Mouse (Mus musculus) adrenal gland, adult 2 months (tissue): ENCODE measurements at regions not wholly inside any gene's neighbourhood (a gene's known extent, or its start where the extent isn't known, plus 50 kb on each side); places are given as distances from the start of the nearest gene placed in this dataset.

ENCODE experiments used
- DNase-seq: peaks from one replicate; pipeline ENCODE4 v3.0.0; 2021

DNA sequence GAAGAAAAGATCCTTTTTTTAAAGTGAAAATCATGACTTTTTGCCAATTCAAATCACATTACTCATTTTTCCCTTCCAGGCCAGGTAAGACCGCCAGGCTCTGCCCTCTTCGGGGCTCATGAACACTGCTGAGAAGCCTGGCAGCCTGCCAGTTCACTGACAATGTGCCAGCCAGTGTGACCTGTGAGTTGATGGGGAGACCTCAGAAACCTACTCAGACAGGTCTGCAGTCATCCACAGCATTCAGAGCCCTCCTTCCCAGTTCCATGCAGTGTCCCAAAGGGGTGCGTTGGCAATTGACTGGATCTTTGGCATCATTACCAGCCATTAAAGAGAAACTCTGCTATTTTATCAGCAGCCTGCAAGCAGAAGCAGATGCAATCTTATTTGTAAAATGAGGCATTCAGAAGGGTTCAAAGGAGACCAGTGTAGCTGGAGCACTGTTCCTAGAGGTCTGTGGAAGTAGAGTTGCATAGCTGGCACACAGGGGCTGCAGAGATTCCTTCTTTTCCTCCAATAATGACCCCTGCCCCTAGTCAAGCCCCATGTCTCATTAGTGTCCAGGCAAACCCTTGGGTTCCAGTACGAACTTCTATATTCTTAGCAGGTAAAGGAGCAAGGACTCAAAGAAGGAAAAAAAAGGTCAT is 384.4 kb downstream of the Rapgef2 start:
- DNase-seq = peak; percentile 10

DNA sequence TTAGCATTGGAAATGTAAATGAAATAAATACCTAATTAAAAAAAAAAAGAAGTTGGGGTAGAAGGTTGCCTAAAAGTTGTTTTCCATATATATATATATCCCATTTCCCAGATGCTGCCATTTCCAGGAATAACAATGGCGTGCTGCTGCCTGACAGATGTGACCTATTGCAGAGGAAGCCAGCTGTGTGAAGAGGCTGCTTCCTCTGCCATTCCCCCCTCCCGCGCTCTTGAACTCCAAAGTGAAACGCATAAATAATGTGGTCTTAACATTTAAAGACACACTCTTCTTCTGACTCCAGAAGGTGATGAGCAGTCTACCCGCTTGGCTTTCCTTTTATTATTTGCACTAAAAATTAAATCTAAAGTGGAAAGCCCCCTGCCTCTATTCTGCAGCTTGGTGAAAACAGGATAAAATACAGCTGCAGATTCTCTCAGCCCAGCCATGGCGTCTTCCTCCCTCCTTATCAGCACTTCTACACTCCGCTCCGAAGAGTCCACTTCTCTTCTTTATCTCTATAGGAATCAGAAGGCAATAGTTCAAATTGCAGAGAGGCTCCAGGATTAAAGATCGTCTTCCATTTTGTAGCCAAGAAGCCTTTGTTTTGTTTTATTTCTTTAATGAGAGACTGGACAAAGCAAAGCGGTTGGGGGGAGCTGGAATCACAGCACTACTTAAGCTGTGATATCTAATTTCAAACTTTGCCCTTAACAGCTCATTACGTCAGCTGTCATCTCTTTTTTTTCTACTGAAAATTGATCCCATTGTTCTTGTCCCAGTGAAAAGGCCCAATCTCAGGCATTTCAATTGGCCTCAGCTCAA is 385.1 kb downstream of the Rapgef2 start:
- no peak for DNase-seq

DNA sequence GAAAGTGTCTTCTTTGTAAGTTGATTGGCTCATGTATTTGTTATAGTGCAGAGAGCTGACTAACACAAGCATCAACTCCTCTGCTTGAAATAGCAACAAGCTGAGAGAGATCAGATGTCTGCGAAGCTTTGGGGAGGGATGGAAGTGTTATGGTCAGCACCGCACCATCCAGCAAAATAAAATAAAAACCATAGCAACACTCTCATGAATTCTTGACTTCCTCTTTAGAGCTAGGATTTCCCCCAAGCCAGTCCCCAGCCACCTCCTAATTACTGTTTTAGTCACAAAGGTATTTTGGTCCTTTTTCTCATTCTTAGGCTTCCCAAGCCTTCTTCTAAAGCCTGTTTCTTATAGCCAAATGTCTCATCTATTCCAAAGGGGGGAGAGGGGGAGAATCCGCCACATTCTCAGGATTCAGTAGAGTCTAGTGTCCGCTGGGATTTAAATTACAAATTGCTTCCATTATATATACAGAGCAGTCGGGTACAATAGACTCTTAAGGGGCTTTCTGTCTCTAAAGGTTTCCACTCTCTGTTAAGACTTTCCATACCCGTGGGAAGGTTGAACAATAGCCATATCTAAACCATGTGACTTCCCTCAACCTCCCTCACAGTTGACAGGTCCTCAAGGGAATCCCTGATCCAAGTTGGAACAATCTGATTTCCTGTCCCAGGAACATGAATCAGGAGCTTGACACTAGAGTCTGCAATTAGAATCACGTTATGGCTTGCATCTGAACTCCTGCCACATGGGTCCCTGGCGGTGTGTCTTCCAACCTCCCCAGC is 386.7 kb downstream of the Rapgef2 start:
- no peak for DNase-seq

DNA sequence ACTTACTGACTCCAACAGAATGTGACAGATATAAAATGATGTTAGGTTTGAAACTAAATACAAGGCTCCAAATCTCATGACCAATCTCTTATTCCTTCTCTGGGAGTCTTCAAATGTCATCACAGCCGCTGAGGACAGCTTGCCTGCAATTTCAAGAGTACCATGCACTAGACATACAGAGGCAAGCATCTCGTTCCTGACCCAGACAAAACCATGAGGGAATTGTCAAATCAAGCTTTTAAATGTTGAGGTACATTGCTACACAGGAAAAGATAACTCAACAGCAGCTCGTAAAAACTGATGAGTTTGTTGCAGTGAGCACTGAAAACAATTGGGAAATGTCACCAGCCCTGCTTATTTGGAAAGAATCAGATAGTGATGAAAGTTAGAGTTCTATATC is 397.0 kb downstream of the Rapgef2 start:
- no peak for DNase-seq

GRCm38 (mm10) chr3:78884715-78885114 is 401.6 kb downstream of the Rapgef2 start:
- DNase-seq = no peak

- no peak for DNase-seq
Measured at GRCm38 (mm10) chr3:78884029-78884428, 402.3 kb downstream of the Rapgef2 start.

- no peak for DNase-seq
Measured at GRCm38 (mm10) chr3:78880072-78880471, 406.2 kb downstream of the Rapgef2 start.

- no peak for DNase-seq
Measured at GRCm38 (mm10) chr3:78877323-78877722, 409.0 kb downstream of the Rapgef2 start.

- no peak for DNase-seq
Measured at GRCm38 (mm10) chr3:78866896-78867295, 419.4 kb downstream of the Rapgef2 start.

DNA sequence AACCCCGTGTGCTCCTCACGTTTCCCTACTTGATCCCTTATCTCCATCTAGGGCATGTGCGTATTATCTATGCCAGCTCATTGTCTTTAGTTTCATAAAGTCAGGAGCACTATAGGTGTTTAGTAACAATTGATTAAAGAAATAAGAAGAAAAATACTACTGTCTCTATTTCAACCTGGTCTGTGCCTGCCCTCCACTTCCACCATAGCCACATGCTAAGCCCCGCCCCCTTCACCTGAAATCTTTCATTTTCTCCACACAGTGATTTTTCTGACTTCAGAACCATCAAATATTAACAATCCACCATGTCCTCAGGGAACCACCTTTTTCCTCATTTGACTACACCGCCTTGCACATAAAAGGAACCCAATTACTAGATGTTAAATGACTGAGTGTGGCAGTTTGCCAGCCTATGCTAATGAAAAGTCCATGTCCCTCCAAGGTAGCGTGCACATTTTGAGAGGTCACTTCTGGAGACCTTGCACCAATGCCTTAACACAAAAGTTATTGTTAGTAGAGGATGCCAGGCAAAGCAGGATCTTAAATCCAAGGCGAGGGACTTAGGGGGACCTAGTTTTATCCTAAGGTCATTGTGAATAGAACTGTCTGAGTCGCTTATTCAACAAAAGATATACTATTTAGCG is 420.1 kb downstream of the Rapgef2 start:
- no peak for DNase-seq

- no peak for DNase-seq
Measured at GRCm38 (mm10) chr3:78863005-78863404, 423.3 kb downstream of the Rapgef2 start.

GRCm38 (mm10) chr3:78846617-78847318 is 439.5 kb downstream of the Rapgef2 start:
- no peak for DNase-seq

GRCm38 (mm10) chr3:78841173-78841572 is 445.1 kb downstream of the Rapgef2 start:
- DNase-seq = no peak

- DNase-seq = no peak
Measured at GRCm38 (mm10) chr3:78836824-78837223, 449.5 kb downstream of the Rapgef2 start.

GRCm38 (mm10) chr3:78825505-78825904 is 460.8 kb downstream of the Rapgef2 start:
- no peak for DNase-seq

- no peak for DNase-seq
Measured at GRCm38 (mm10) chr3:78812425-78812824, 473.9 kb downstream of the Rapgef2 start.

- DNase-seq = no peak
Measured at GRCm38 (mm10) chr3:78810431-78811152, 475.7 kb downstream of the Rapgef2 start.

DNA sequence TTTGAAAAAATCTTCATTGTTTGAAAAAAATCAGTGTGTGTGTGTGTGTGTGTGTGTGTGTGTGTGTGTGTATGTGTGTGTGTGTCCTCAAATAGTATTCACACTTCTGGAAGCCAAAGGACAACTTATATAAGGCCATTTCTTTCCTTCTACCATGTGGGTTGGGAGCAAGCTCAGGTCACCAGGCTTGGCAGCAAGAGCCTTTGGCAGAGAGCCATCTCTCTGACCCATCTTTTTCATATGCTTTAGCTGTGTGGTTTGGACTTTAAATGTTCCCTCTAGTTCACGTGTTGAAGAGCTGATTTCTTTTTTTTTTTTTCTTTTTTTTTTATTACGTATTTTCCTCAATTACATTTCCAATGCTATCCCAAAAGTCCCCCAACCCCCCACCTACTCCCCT is 483.1 kb downstream of the Rapgef2 start:
- DNase-seq = peak; percentile 3

- DNase-seq = no peak
Measured at GRCm38 (mm10) chr3:78795951-78796455, 490.3 kb downstream of the Rapgef2 start.

DNA sequence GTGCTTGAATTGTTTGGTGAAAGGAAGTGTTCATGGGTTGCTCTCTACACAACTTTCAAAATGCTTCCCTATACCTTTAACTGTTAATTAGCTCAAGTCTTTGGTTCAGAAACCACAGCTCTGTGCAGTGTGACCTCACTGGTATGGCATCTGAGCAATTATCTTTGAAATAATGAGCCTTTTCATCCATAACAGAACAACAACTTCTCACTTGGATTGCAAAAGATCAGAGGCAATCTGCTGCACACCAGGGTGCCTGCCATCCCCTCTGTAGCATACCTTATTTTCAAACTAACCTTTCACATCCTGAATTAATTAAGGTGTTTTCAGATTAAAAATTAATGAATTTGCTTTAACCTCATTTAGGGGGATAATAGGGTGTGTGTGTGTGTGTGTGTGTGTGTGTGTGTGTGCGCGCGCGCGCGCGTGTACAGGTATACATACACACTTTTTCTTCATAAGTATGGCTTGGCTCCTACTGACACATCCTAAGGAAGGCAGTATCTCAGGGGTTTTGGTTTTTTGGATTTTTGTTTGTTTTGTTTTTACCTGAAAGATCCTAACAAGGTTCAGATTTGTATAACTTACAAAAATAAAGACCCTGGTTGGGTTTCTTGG is 493.8 kb downstream of the Rapgef2 start:
- no peak for DNase-seq
